Mouse (Mus musculus) frontal cortex, adult (tissue): ENCODE measurements at regions not wholly inside any gene's neighbourhood (a gene's known extent, or its start where the extent isn't known, plus 50 kb on each side); places are given as distances from the start of the nearest gene placed in this dataset.

Source experiments
- ATAC-seq: cut with Nextera tagmentation; 2 replicates; pipeline ENCODE4 v1.9.2; 2017; ENCODE audit warnings: mild to moderate bottlenecking, moderate library complexity, mixed read lengths; ENCODE audit not compliant: low TSS enrichment

DNA sequence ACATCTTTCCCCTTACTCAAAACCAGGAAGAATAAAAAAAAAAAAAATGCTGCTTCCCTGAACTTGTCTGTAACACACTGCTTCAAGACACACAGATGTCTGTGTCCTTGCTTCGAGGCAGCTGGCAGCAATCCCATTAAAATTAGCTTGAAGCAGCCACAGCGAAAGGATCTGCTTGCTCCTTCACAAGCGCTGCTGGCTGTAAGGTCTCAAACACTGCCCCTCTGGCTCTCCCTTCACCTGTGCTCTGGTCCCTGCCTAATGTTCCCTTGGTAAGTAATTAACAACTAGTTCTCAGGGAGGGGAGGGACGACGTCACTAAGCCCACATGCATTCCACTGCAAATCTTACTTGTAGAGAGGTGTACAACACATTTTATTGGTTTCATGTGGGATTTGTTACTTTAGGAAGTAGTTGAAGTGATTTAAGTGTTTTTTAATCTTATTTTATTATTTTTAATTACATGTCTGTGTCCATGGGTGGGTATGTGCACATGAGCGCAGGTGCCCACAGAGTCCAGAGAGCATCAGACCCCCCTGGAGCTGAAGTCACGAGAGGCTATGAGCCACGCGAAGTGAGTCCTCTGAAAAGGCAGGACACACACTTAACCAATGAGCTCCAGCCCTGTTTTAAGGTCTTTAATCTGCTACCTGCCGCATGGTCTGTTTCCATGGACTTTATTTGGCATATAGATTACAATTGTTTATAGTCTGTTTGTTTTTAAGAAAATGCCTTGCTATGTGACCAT is 61.1 kb upstream of the Cers6 start:
- peak; percentile 73; the same call in 1 of the 2 replicates for ATAC-seq

DNA sequence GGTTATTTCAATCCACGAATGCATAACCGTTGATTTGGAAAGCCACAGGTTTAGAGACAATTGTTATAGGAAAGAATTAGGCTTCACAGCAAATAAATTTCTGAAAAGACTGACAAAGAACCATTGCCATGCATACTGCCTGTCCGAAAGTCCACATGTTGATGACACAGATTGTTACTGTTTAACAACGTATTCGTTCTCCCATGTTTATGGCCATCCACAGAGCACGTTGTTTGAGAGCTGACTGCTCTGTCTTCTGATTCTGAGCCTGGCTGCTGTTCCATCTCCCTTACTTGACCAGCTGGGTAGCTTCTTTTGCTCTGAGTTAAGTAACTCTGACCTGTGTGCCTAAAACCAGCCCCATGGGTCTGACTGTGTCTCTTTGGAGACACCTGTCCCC is 57.1 kb upstream of the Cers6 start:
- no peak for ATAC-seq

DNA sequence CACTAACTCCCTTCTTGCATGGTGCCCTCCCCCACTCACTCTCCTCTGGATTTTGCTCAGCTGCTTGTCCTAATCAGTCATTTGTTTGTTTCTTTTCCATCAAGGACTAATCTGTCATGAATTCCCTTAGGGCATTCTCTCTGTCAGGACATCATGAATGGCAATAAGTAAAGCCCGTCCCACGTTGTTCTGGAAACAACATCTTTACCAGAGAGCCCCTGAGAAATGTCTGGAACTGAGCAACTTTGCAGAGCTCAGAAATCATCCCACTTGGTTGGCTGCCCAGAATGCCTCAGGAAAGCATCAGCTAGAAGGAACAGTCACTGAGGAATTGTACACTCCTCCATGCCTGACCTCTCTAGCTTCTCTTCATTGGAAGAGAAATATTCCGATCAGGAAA is 55.4 kb upstream of the Cers6 start:
- peak; percentile 93 for ATAC-seq

DNA sequence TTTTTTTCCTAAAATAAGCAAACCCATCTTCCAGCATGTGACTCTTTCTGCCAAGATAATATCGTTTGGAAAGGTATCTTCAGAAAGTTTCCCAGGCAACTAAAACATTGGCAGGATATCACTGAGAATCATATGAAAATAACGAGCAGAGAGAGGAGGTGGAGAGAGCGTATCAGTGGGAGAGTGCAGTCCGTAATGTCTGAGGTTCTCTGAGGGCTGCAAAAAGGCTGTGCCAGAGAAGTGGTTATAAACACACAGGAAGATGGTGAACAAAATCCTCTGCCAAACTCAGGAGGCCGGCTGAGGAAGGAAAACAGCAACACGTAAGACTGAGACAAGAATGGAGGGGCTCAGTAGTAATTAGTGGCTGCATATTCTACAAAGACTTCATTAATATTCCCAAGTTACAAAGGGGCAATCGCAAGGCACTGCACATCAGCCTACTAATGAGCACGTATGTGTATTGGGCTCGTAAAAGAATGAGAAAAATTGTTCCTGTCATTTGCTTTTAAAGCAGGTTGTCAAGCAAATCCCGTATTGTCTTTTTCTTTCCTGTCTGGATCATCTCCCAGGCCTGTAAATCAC is 54.8 kb upstream of the Cers6 start:
- ATAC-seq = peak; percentile 55
